ENCODE assay signal across 8 mouse cellular contexts in the genomic region with DNA sequence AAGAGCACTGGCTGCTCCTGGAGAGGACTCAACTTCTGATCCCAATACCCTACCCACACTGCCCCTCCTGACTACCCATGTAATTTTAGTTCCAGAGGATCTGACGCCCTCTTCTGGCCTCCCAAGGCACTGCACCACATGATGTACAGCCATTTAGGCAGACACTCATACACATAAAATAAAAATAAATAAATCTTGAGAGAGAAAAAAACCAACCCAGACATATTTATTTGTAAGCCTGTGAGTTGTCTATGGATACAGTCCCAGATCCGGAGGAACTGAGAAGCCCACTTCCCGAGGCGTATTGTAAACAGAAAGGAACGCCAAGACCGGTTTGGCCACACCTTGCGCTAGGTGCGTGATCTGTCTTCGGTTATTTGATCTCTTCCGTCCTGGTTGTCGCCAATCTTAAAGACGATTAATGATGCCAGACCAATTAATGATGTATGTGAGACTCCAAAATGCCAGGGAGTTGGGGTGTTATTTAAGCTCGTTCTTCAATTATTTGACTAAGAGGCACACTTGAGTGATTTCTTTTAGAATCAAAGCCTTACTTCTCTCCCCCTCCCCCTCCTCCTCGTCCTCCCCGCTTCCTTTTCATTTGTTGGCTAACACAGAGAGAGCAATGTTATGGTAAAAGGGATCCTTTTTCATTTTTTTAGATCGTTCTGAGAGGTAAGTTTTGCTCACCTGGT.
DNase-seq lines count a peak whose midpoint lies in the region; ATAC-seq lines count a peak whose summit lies in the region.

No protein-coding gene starts in this region.

- WGBS in heart, embryonic 10.5 days, result 17% methylated on average over 16 of the region's 16 CpGs
- WGBS in hindbrain, embryonic 10.5 days, result 11% methylated on average over 16 of the region's 16 CpGs
- 18% methylated on average over 16 of the region's 16 CpGs for WGBS in liver, embryonic 12.5 days (ENCODE audit: insufficient replicate concordance)
- 24% methylated on average over 16 of the region's 16 CpGs for WGBS in neural tube, embryonic 11.5 days

- H3K9ac ChIP-seq in liver, embryonic 12.5 days, result no peak overlapping the region
- H3K9ac ChIP-seq in neural tube, embryonic 11.5 days (ENCODE audit: low read length), result no peak overlapping the region

- peak overlapping the region; percentile 75 for H3K27ac ChIP-seq in heart, embryonic 10.5 days
- peak overlapping the region; percentile 47 for H3K27ac ChIP-seq in hindbrain, embryonic 10.5 days
- H3K27ac ChIP-seq in liver, embryonic 12.5 days, result no peak overlapping the region
- no peak overlapping the region for H3K27ac ChIP-seq in neural tube, embryonic 11.5 days (ENCODE audit: low read depth, low read length)

- H3K9me3 ChIP-seq in heart, embryonic 10.5 days, result no peaks in the 10 kb centered on the region
- H3K9me3 ChIP-seq in hindbrain, embryonic 10.5 days, result no peaks in the 10 kb centered on the region
- H3K9me3 ChIP-seq in liver, embryonic 12.5 days (replicated peaks), result no peaks in the 10 kb centered on the region
- no peaks in the 10 kb centered on the region for H3K9me3 ChIP-seq in neural tube, embryonic 11.5 days (ENCODE audit: control insufficient read depth, low read length)

- peaks cover 21% of the 10 kb centered on the region for H3K4me1 ChIP-seq in heart, embryonic 10.5 days
- peaks cover 29% of the 10 kb centered on the region for H3K4me1 ChIP-seq in hindbrain, embryonic 10.5 days (replicated peaks)
- H3K4me1 ChIP-seq in liver, embryonic 12.5 days, result peaks cover 8% of the 10 kb centered on the region; the same call in 1 of the 2 replicates
- no peaks in the 10 kb centered on the region for H3K4me1 ChIP-seq in neural tube, embryonic 11.5 days (ENCODE audit: control insufficient read depth, insufficient read depth, low read length)

- no peaks in the 10 kb centered on the region for H3K27me3 ChIP-seq in heart, embryonic 10.5 days (ENCODE audit: insufficient read depth, poor library complexity, severe bottlenecking)
- H3K27me3 ChIP-seq in hindbrain, embryonic 10.5 days (ENCODE audit: insufficient read depth, poor library complexity, severe bottlenecking), result 0 out of 2 replicates have a peak, but pooled peaks cover 5% of the 10 kb centered on the region
- H3K27me3 ChIP-seq in liver, embryonic 12.5 days (replicated peaks), result peaks cover 4% of the 10 kb centered on the region; the same call in 1 of the 2 replicates
- H3K27me3 ChIP-seq in neural tube, embryonic 11.5 days (ENCODE audit: control insufficient read depth, insufficient read depth, low read length), result no peaks in the 10 kb centered on the region

- intact Hi-C loops in heart, postnatal 25 days (cut with DNase I), result loop anchor here (5.0 kb wide), 2 partner anchors 44 to 76 kb away; no protein-coding TSS in a partner anchor

- no peak for ATAC-seq in liver, embryonic 12.5 days
- no peak for ATAC-seq in neural tube, embryonic 11.5 days (ENCODE audit: insufficient read depth, low FRiP score, low TSS enrichment)
- no peak for ATAC-seq in erythroblast, adult 5-6 weeks (replicated peaks; ENCODE audit: low FRiP score, poor library complexity, severe bottlenecking)

- no peaks in the 10 kb centered on the region for H3K36me3 ChIP-seq in heart, embryonic 10.5 days
- H3K36me3 ChIP-seq in hindbrain, embryonic 10.5 days, result no peaks in the 10 kb centered on the region
- H3K36me3 ChIP-seq in liver, embryonic 12.5 days, result no peaks in the 10 kb centered on the region
- H3K36me3 ChIP-seq in neural tube, embryonic 11.5 days (ENCODE audit: control insufficient read depth, insufficient read depth, low read length), result no peaks in the 10 kb centered on the region

- DNase-seq in heart, embryonic 10.5 days (ENCODE audit: low spot score), result no peak
- no peak for DNase-seq in heart, postnatal 25 days (ENCODE audit: low spot score)
- peak; percentile 58 for DNase-seq in WW6 (ENCODE audit: low read depth, low spot score)
- peak; percentile 33 for DNase-seq in hindbrain, embryonic 10.5 days (ENCODE audit: low spot score)
- no peak for DNase-seq in neural tube, embryonic 11.5 days (ENCODE audit: low spot score)
- DNase-seq in ovary, postnatal 14 days (ENCODE audit: low spot score), result no peak

- H3K4me2 ChIP-seq in liver, embryonic 12.5 days, result peak overlapping the region; percentile 52
- peak overlapping the region; percentile 28 for H3K4me2 ChIP-seq in neural tube, embryonic 11.5 days (ENCODE audit: low read depth)

- H3K4me3 ChIP-seq in heart, embryonic 10.5 days, result peak overlapping the region; percentile 50
- peak overlapping the region; percentile 41 for H3K4me3 ChIP-seq in hindbrain, embryonic 10.5 days
- H3K4me3 ChIP-seq in liver, embryonic 12.5 days, result peak overlapping the region; percentile 18
- H3K4me3 ChIP-seq in neural tube, embryonic 11.5 days (ENCODE audit: low read depth, low read length), result no peak overlapping the region

Comparison
In these comparisons a context has a peak if more than half of its experiments do, and no peak if none do; other contexts are left out.
1. DNase-seq: peak in WW6 (single experiment) and hindbrain, embryonic 10.5 days (single experiment); none in heart, embryonic 10.5 days (single experiment), heart, postnatal 25 days (single experiment), neural tube, embryonic 11.5 days (single experiment) and ovary, postnatal 14 days (single experiment).
2. H3K27ac ChIP-seq: peak in heart, embryonic 10.5 days (single experiment) and hindbrain, embryonic 10.5 days (single experiment); none in liver, embryonic 12.5 days (single experiment) and neural tube, embryonic 11.5 days (single experiment).